Mouse (Mus musculus): ENCODE measurements around the gene Gnb1.
A peak's percentile ranks its signal among the peaks of the same experiment; 100 is the strongest.

GRCm38 (mm10) chr4:155571442-155571841 is 80.3 kb downstream of the Gnb1 start:
- TF ChIP-seq USF1 (IDR thresholded peaks at IDR 0.05; ENCODE audit: low read depth) = no peak
- TF ChIP-seq CTCF (IDR thresholded peaks at IDR 0.05; ENCODE audit: control insufficient read depth, insufficient read depth, insufficient read length) = no peak
- peak; percentile 10 for TF ChIP-seq FOSL1 (IDR thresholded peaks at IDR 0.05; ENCODE audit: insufficient read depth, low read length, poor library complexity, severe bottlenecking)
